Mouse (Mus musculus): ENCODE data around the gene Wdr60.
"Not testable (repeated sequence)": the region's sequence is repeated elsewhere in the genome, so short reads cannot be mapped to it uniquely, and the experiment has no call there.

Gene Wdr60

DNA sequence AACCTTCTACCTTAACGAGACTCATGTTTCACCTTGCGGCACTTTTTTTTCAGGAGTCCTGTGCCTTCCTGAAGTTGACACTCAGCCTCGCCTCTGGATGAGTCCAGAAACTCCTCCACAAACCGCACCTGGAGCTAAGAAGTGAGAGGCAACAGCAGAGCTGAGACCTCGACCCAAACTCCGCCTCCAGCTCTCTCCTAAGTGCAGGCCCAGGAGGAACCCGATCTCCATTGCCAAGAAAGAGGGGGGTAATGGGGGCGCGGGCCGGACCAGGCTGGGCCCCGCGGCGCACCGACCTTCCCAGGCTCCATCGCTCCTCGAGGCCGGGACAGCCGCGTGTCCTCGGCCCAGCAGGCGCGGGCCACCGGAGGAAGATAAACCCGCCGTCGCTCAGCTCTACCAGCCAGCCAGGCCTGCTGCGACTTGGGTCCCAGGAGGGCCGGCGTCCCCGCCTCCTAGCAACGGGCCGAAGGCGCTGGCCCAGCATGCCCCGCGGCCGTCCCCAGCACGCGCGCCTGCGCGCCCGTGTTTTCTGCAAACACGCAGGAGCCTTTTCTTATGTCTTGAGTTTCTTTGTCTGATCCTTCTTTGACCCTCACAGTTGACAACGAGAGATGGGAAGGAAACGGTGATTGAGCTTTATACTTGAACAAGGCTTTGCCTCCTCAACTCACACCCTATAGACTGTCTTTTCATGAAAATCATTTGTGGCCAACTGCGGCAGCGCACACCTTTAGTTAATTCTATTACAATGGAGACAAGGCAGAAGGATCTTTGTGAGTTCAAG lies at the start of gene Wdr60:
Gene Wdr60 (minus strand): TSS at position 468 of the 787 bp plus-strand sequence.
- DNase-seq (ENCODE audit: low read depth, low spot score) = peak; percentile 88

DNA sequence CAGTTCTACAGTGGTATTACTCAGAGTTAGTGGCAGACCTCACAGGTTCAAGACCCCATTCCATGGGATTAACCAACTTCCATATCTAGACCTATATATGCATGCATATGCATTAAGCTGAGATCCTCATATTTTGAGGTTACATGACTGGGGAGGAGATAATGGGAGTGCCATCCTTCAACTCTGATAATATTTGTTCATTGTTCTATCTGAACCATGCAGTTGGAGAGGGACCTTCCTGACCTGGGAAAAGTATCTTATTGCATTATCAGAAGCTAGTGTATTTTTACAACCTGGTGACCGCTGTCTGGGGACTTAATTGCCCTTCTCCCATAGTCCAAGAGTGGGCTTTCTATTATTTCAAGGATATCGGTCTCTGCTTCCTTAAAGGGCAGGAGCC lies 45.8 kb upstream of the Wdr60 start:
- no peak for DNase-seq (ENCODE audit: low read depth, low spot score)

DNA sequence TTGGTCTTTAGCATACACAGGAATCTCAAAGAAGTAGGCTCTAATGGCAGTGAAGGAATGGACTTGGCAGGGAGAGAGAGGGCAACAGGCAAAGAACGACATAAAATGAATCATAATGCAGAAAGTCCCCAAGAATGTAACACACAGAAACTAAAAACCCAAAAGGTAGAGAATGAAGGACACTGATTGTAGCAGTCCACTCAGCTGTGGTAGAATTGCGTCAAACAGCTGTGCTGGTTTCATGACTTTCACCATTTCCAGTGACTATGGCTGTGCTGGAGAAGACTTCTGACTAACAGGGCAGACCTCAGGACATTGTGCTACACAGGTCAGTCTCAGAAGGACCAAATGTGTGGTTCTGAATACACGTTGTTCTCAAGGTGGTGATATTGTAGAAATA lies 45.0 kb upstream of the Wdr60 start:
- DNase-seq (ENCODE audit: low read depth, low spot score) = no peak

DNA sequence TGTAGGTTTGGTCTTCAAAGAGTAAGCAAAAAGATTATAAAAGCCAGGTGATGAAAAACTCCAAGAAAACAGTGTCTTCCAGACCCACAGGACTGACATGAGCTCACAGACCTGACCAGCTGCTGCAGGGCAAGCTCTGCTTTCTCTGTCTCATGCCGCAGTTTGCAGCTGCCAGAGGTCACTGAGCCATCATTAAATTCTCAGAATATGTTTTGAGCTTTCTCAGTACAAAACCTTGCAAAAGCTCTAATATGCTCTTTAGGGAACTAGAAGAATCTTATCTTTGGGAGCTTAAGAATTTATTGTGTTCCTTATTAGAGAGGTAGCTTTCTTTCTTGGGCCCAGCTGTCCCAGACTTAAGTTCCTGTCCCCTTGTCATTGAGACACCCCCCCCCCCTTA lies 43.2 kb upstream of the Wdr60 start:
- no peak for DNase-seq (ENCODE audit: low read depth, low spot score)

DNA sequence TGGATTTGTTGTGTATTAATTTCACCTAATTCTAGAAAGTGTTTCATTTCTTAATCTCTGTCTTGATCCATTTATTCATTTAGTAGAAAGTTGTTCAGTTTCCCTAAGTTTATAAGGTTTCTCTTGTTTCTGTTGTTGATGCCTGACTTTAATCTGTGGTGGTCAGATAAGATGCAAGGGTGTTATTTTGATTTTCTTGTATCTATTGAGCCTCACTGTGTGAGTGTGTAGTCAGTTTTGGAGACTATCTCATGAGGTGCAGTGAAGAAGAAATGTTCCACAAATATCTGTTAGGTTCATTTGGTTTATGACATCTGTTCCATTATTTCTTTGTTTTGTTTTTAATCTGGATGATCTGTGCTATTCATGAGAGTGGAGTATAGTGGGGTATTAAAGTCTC lies 39.4 kb upstream of the Wdr60 start:
- no peak for DNase-seq (ENCODE audit: low read depth, low spot score)

DNA sequence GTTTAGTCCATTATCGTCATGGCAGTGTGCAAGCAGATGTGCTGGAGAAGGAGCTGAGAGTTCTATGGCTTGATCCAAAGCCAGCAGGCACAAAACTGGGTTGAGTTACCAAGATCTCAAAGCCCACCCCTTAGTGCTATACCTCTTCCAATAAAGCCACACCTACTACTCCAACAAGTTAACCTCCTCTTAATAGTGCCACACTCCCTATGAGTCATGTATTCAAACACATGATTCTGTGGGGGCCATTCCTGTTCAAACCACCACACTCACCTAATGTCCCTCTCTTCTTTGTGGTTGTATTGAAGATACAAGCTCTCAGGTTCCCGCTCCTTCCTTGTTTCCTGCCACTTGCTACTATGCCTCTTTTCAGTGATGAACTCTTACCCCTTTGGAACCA lies 37.1 kb upstream of the Wdr60 start:
- no peak for DNase-seq (ENCODE audit: low read depth, low spot score)

DNA sequence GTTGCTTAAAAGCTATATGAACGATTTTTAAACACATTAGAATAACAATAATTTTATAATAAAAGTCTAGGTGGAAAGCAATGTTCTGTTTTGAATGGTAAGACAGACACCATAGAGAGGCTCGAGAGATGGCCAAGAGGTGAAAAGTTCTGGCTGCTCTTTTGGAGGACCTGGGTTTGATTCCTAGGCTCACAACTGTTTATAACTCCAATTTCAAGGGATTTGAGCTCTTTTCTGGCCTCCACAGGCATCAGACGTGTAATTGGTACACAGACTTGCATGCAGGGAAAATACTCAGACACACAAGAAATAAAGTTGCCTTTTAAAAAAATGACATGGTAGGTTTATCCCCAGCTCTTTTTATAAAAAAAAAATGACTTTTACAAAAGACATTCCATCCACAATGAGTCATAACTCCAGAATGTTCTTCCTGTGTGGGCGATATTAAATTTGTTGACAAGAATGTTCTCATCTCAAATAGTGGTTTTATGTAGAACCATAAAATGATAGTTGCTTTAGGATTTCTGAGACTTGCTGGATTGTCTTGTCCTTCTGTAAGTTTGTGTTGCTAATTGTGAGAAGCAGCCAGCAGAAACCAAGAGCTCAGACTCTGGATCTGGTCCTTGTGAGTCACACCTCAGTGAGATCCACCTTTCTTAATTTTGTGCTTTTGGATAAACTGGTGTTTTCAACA lies 30.9 kb upstream of the Wdr60 start:
- DNase-seq (ENCODE audit: low read depth, low spot score) = no peak

DNA sequence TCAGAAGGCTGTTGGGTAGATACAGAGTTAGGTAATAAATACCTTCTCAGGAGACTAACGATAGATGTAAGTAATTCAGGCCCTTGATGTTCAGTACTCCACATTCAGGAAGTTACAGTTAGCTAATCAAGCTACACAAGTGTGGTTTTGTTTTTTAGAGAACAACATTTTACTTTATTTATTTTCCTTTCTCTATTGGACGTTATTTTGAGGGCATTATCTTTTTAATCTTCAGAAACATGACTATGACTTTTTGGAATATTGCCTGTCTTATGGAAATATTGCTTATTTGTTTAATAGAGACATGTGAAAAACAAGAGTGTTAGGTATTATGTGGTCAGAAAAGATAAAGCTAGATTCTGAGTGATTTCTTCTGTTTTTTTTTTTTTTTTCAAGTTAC lies 30.4 kb upstream of the Wdr60 start:
- DNase-seq (ENCODE audit: low read depth, low spot score) = peak; percentile 24

DNA sequence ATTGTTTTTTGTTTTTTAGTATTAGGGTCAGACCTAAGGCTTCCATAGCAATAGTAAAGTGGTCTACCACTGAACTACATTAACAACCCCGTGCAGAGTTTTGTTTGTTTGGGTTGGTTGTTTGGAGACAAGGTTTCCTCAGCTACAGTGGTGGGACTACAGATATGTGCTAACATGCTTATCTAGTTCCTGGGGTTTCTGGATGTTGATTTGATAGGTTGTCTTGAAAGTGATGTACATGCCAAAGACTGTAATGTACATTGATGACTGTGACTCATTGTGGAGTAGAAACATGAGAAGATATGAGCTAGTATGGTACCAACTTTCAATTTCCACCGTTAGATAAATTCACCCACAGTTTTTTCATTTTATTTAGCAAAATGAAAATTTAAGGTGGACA lies 20.7 kb upstream of the Wdr60 start:
- DNase-seq (ENCODE audit: low read depth, low spot score) = peak; percentile 48

DNA sequence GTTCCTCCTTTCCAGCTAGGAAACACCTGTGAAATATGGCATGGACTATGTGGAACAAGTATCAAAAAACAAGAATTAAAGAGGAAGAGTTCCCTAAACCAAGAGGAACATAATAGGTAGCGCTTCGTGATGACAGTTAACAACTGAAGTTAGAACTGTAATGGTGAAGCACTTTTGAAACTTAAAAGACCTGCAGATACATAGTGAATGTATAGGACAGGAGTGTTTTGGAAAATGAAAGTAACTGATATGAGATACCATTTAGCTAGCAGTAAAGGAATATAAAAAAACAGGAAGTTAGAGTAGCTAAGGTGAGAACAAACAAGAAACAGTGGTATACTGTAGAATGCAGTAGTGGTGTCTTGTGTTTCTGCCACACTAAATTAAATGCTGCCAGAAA lies 20.0 kb upstream of the Wdr60 start:
- peak; percentile 46 for DNase-seq (ENCODE audit: low read depth, low spot score)

DNA sequence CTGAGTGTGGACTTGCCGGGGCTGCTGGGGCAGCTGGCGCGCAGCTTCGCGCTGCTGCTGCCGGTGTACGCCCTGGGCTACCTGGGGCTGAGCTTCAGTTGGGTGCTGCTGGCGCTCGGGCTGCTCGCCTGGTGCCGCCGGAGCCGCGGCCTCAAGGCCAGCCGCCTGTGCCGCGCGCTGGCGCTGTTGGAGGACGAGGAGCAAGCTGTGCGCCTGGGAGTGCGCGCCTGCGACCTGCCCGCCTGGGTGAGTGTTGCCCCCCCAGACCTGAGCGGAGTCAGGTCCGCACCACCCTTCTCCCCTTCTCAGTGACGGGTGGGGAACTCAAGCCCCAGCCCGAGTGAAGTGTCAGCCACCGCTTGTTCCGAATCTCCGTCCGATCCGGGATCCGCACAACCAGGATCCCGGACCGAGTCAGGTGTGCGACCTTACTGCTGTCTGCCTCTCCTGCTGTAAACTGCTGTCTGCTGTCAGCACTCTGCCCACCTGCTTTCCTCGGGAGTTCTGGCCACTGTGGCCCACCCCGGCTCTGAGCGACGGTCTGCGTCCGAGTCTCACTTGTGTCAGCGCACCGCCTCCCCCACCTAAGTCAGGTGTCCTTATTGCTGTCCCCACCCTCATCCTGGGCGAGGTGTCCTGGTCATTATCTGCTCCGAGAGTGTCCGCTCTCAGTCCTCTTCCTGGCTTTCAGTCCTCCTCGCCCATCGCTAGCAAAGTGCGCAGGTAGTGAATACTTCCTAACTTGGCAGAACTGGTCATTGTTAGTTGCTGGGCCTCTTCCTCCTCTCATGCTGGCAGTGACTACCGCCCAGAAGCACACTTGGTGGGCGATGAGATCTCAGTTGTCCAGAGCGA lies 18.8 kb upstream of the Wdr60 start:
- peak; percentile 51 for DNase-seq (ENCODE audit: low read depth, low spot score)

DNA sequence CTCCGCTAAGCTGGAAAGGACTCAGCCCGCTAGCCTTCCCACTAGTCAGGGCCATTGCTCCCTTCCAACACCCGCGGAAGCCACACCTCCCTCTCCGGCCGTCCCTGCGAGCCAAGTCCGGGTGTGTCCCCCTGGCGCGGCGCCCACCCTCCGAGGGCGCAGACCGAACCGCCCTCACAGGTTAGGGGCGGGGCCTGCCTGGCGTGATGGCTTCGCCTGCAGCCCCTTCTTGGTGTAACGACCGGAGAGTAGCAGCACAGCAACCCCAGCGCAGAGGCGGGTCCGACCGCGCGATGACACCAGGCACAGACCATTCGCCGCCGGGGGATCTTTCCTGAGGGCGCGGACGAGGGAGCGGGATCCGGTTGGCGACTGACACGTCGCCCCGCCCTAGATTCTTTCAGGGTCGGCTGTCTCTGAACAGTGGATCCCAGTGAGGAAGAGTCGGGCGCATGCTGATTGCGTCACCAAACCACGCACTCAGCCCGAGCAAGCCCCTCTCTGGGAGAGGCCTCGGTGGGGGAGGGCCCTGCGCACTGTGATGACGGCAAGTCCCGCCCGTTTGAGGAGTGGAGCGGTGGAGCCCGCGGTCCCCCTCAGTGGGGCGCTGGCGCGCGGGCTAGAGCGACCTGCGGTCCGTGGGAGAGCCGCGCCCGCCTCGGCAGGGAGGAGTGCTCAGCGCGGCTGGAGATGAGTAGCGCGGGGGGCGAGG lies 18.0 kb upstream of the Wdr60 start, which contains the start of gene Esyt2:
Gene Esyt2 (plus strand): TSS at position 544 of the 712 bp plus-strand sequence.
- peak; percentile 99 for DNase-seq (ENCODE audit: low read depth, low spot score)

DNA sequence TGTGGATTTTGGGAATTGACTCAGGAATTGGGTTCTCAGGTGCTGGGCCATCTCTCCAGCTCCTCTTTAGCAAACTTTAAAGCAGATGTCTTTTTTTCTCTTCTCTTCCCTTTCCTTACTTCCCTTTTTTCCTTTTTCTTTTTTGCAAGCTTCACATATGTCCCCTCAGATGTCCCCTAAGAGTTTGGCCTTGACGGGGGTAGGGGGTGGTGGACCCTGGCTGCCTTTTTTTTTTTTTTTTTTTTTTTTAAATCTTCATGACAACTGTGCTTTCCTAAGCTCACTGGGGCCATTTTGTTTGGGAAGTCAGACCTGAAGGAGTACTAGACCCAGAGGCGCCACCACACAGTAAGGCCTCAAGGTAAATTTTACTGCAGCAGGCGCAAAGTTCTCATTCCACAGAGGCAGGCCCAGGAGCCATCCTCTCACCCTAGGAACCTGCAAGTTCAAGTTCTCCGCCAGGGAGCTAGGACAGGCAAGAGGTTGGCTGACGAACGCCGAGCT lies 17.4 kb upstream of the Wdr60 start:
- no peak for DNase-seq (ENCODE audit: low read depth, low spot score)

DNA sequence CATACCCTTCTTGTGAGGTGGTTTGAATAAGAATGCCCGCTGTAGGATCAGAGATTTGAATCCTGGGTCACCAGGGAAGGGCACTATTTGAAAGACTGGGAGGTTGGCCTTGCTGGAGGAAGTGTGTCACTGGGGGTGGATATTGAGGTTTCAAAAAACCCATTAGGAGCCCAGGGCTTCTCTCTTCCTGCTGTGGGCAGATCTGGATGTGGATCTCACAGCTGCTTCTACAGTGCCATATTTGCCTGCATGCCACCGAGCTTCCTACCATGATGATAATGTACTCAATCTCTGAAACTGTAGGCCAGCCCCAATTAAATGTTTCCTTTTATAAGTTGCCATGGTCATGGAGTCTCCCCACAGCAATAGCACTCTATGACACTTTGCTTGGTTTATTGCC lies 16.4 kb upstream of the Wdr60 start:
- no peak for DNase-seq (ENCODE audit: low read depth, low spot score)

DNA sequence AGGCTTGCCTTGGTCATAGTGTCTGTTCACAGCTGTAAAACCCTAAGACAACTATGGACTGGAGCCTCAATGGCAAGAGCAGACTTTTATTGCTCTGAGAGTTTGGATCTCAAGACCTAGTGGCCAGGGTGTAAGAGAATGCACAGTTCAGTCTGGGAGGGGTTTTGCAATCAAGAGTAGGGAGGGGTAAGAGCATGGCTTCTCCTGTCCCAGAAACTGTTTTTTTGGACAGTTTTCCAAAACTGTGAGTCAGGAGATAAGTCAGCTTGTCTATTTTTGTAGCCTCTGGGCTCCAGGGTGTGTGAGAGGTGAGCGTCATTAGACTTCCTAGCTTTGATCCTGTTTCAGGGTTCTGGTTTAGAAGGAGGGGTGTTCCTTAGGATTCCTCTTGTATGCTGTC lies 15.7 kb upstream of the Wdr60 start:
- DNase-seq (ENCODE audit: low read depth, low spot score) = no peak

DNA sequence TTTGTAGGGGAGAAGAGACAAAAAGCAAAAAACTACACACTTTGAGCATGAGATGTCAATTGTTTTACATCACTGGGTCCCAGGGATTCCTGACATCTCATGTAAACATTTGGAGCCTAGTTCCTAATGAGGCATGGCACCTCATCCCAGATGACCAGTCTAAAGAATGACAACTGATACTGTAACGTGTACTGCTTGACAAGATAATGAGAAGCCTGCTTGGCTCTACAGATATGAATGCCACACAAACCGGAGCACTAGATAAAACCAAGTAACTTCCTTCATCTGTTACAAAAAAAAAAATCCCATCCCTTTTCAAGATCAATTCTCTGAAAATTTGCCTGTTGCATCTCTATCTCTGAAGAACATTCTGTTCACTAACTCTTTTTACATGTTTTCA lies 14.1 kb upstream of the Wdr60 start:
- no peak for DNase-seq (ENCODE audit: low read depth, low spot score)

DNA sequence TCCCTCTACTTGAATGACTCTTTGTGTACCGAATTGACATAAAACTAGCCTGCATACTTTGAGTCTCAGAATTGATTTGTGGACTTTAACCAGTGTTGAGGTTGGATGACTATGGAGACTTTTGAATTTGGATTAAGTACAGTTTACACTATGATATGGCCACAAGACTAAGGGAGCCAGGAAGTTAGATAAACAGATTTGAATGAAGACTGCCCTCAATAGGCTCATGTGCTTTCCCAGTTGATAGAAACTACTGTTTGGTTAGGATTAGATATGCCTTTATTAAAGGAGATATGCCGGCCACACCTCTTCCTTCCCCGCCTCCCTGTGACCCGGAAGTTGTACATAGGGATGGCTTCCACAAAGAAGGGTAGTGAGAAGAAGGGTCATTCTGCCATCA lies 12.8 kb upstream of the Wdr60 start:
- no peak for DNase-seq (ENCODE audit: low read depth, low spot score)

DNA sequence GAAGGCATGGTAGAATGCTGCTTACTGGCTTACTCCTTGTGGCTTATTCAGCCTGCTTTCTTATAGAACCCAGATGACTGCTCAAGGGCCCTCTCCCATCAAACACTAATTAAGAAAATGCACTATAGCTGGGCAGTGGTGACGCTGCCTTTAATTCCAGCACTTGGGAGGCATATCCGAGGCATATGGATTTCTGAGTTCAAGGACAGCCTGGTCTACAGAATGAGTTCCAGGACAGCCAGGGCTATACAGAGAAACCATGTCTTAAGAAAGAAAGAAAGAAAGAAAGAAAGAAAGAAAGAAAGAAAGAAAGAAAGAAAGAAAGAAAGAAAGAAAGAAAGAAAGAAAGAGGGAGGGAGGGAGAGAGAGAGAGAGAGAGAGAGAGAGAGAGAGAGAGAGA lies 12.3 kb upstream of the Wdr60 start, which contains the start of gene Gm11027:
Gene Gm11027 (plus strand): TSS at position 301 of the 400 bp plus-strand sequence.
- DNase-seq (ENCODE audit: low read depth, low spot score) = not testable (repeated sequence)

DNA sequence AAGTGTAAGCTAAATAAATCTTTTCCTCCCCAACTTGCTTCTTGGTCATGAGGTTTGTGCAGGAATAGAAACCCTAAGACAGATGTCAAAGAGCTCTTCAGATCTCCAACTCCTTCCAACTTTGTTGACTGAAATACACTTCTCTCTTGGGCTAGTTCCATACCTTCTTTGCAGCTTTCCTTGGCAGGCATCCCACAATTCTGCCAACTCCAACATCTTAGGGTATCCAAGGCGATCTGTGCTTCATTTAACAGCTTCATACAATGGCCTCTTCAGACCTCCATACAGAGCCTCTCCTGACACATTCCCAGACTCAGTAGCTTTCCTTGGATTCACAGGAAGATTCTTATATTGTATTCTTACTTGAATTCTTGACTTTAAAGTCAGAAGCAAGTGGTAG lies 10.9 kb upstream of the Wdr60 start:
- no peak for DNase-seq (ENCODE audit: low read depth, low spot score)

DNA sequence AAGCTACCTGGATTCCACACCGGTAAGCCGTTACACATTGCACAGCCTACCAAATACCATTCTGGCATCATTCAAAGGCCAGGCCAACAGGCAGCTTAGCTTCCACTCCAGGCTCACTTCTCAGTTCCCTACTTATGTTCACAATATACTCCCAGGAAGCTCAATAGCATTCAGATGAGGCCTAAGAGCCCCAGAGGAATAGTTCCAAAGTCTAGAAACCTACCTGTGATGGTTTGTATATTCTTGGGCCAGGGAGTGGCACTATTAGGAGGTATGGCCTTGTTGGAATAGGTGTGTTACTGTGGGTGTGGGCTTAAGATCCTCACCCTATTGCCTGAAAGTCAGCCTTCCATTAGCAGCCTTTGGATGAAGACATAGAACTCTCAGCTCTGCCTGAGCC lies 8.2 kb upstream of the Wdr60 start:
- DNase-seq (ENCODE audit: low read depth, low spot score) = no peak

DNA sequence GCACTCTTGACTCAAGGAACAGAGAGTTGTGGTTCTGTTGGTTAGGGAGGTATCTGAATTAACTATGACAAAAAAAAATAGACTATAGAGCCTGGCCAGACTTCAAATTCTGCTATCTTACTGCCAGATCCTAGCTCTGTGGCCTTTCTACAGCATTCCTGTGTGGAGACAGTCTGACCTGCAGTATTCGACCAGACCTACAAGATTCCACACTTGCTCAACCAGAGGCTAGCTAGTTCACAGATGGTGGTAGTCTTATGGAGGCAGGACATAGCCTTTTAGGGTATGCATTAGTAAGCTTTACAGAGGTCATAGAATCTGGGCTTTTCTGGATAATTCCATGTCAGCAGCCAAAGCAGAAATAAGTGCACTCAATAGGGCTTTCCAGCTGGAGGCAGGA lies 7.7 kb upstream of the Wdr60 start:
- DNase-seq (ENCODE audit: low read depth, low spot score) = no peak

All from CD4-positive, CD25-positive, alpha-beta regulatory T cell, adult 2 months (primary cell).